Mouse (Mus musculus): ENCODE results near the gene Snrnp48. TPM values are rescaled to one million over a fixed set of nuclear protein-coding genes. Genes with fewer than 3 reads are reported as not detected.

Snrnp48 gene
- total RNA-seq (2023), result 56.4 TPM

DNA sequence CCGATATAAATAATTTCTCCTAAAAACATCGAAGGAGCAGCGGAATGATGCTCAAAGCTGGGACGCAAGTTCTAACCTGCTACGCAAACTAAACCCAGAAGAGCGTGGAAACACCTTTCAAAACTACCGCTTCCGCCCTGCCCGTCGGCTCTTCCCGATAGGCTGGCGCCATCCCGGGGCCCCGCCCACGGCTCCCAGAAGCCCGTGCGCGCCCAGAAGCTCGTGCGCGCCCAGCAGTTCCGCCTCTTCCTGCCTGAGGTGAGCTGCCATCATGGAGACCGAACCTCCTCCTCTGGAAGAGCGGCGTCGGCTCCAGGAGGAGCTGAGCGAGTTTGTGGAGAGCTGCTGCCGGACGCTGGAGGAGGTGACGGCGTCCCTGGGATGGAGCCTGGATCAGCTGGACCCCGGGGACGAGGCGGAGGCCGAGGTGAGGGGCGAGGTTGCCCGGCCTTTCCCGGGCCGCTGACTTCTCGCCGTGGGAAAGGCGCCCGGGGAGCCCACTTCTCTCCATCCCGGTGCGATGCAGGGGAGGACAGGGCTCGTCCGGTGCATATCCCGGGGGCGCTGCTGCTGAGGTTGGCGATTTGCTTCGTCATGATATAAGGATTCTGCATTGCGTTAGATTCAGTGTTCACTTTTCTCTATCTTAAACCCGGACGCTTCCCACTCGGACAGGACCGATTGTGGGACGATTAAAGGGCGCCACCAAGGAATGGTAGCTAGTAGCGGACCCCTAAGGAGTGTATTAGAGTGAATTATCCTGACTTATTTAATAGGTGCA lies at the start of gene Snrnp48:
Gene Snrnp48, plus strand, starts transcription at position 237 of the 781 bp plus-strand sequence.

Other genes with a start within 250 kb of the Snrnp48 start
- gene Ssr1, start 210.7 kb upstream of the Snrnp48 start, total RNA-seq (2023), result 43.8 TPM
- 171 TPM for gene Riok1, start 167.9 kb upstream of the Snrnp48 start, total RNA-seq (2023)
- gene Cage1, start 167.9 kb upstream of the Snrnp48 start, total RNA-seq (2023), result 4.0 TPM
- not detected for gene Dsp, start 53.6 kb upstream of the Snrnp48 start, total RNA-seq (2023)
- gene Bmp6, start 140.2 kb downstream of the Snrnp48 start, total RNA-seq (2023), result not detected

Data from CD8-positive naive resting alpha-beta T cell, adult 57 days (primary cell).